Mouse (Mus musculus) cortical plate, adult 2 months (tissue): ENCODE measurements around the gene Zfp541.

ENCODE experiments used
- CTCF ChIP-seq: fragments of 200-500 bp; IDR thresholded peaks from 2 replicates; pipeline ENCODE4 v1.5.1; 2011; ENCODE audit warnings: mild to moderate bottlenecking, control low read depth, low read length; ENCODE audit not compliant: insufficient read depth; ENCODE audit errors: extremely low read depth
- POLR2A ChIP-seq: fragments of 200-500 bp; IDR thresholded peaks from 2 replicates; pipeline ENCODE4 v1.6.1; 2011; ENCODE audit warnings: mild to moderate bottlenecking, low read length, control low read depth; ENCODE audit not compliant: insufficient read depth; ENCODE audit errors: extremely low read depth

DNA sequence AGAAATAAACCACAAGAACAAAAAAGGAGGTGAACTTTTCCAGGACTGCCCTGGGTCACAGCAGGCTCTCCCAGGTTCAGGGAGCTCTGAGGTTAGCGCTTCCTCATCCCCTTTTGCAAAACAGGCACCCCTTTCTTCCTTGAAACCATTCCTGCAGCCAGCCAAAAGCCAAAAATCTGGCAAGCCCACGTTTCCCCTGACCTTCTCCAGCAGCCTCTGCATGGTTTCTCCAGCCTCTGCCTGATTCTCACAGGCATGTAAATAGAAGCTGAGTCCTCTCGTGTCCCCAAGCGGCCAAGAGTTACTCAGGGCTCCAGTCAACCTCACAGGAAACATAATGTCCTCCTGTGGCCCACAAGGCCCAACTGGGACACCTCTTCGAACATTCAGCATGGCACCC, 46.2 kb upstream of the Zfp541 start:
- TF ChIP-seq CTCF = no peak
- no peak for TF ChIP-seq POLR2A
